Mouse (Mus musculus): ENCODE measurements around the gene Klf12. TPM values are rescaled to one million over a fixed set of nuclear protein-coding genes. Genes with fewer than 3 reads are reported as not detected.

Gene Klf12
- total RNA-seq, 2 experiments from 2014 or later = 14.2 to 14.7 TPM

GRCm38 (mm10) chr14:100231384-100231783 lies 53.1 kb downstream of the Klf12 start:
- no peak for DNase-seq

GRCm38 (mm10) chr14:100228120-100228519 lies 56.4 kb downstream of the Klf12 start:
- no peak for DNase-seq

GRCm38 (mm10) chr14:100227717-100228116 lies 56.8 kb downstream of the Klf12 start:
- no peak for DNase-seq

GRCm38 (mm10) chr14:100224151-100224550 lies 60.3 kb downstream of the Klf12 start:
- no peak for DNase-seq

GRCm38 (mm10) chr14:100222260-100222659 lies 62.2 kb downstream of the Klf12 start:
- no peak for DNase-seq

- no peak for DNase-seq
Observed at GRCm38 (mm10) chr14:100215213-100215785, 69.2 kb downstream of the Klf12 start.

GRCm38 (mm10) chr14:100213066-100213465 lies 71.4 kb downstream of the Klf12 start:
- DNase-seq = peak; percentile 37

GRCm38 (mm10) chr14:100211826-100212117 lies 72.7 kb downstream of the Klf12 start:
- DNase-seq = no peak

- peak; percentile 71 for DNase-seq
Observed at GRCm38 (mm10) chr14:100211036-100211825, 73.2 kb downstream of the Klf12 start.

- DNase-seq = no peak
Observed at GRCm38 (mm10) chr14:100209814-100210419, 74.6 kb downstream of the Klf12 start.

- no peak for DNase-seq
Observed at GRCm38 (mm10) chr14:100207081-100207480, 77.4 kb downstream of the Klf12 start.

- no peak for DNase-seq
Observed at GRCm38 (mm10) chr14:100206207-100206606, 78.3 kb downstream of the Klf12 start.

GRCm38 (mm10) chr14:100200058-100200688 lies 84.3 kb downstream of the Klf12 start:
- no peak for DNase-seq

- no peak for DNase-seq
Observed at GRCm38 (mm10) chr14:100198636-100199035, 85.8 kb downstream of the Klf12 start.

GRCm38 (mm10) chr14:100197199-100197598 lies 87.3 kb downstream of the Klf12 start:
- no peak for DNase-seq

GRCm38 (mm10) chr14:100189490-100190197 lies 94.8 kb downstream of the Klf12 start:
- no peak for DNase-seq

GRCm38 (mm10) chr14:100187372-100187771 lies 97.1 kb downstream of the Klf12 start:
- no peak for DNase-seq

- DNase-seq = no peak
Observed at GRCm38 (mm10) chr14:100177796-100178195, 106.7 kb downstream of the Klf12 start.

GRCm38 (mm10) chr14:100165075-100165474 lies 119.4 kb downstream of the Klf12 start:
- no peak for DNase-seq

- DNase-seq = no peak
Observed at GRCm38 (mm10) chr14:100156639-100157038, 127.8 kb downstream of the Klf12 start.

- peak; percentile 12 for DNase-seq
Observed at GRCm38 (mm10) chr14:100147666-100148065, 136.8 kb downstream of the Klf12 start.

GRCm38 (mm10) chr14:100140370-100140769 lies 144.1 kb downstream of the Klf12 start:
- no peak for DNase-seq

GRCm38 (mm10) chr14:100134304-100134703 lies 150.2 kb downstream of the Klf12 start:
- DNase-seq = no peak

Data from heart, postnatal 4 days (tissue).